Mouse (Mus musculus) retina, postnatal 1 day (tissue): ENCODE data around the gene Znrd1as.
A peak's percentile ranks its signal among the peaks of the same experiment; 100 is the strongest.

Experiments used
- DNase-seq: peaks from one replicate; pipeline ENCODE4 v3.0.0-alpha.2; 2012

The Znrd1as gene

GRCm38 (mm10) chr17:36997033-36997735 lies 38.8 kb downstream of the Znrd1as start:
- peak; percentile 88 for DNase-seq

- DNase-seq = no peak
Measured at GRCm38 (mm10) chr17:36998477-36998876, 40.1 kb downstream of the Znrd1as start.

GRCm38 (mm10) chr17:37000863-37001262 lies 42.5 kb downstream of the Znrd1as start, which contains the start of gene Zfp57:
Zfp57 (plus strand) TSS chr17:37001163.
- DNase-seq = no peak

GRCm38 (mm10) chr17:37002364-37003330 lies 44.3 kb downstream of the Znrd1as start:
- peak; percentile 76 for DNase-seq

- DNase-seq = no peak
Measured at GRCm38 (mm10) chr17:37003366-37003765, 45.0 kb downstream of the Znrd1as start.

GRCm38 (mm10) chr17:37008161-37008560 lies 49.8 kb downstream of the Znrd1as start:
- no peak for DNase-seq

- no peak for DNase-seq
Measured at GRCm38 (mm10) chr17:37009460-37010042, 51.2 kb downstream of the Znrd1as start.

- DNase-seq = no peak
Measured at GRCm38 (mm10) chr17:37011719-37012118, 53.3 kb downstream of the Znrd1as start.

GRCm38 (mm10) chr17:37012141-37012540 lies 53.7 kb downstream of the Znrd1as start:
- no peak for DNase-seq
